Mouse (Mus musculus): ENCODE measurements around the gene Ttc17. TPM values are rescaled to one million over a fixed set of nuclear protein-coding genes. Genes with fewer than 3 reads are reported as not detected.

The Ttc17 gene
- polyA plus RNA-seq, 1 experiment from 2014 or later: 88.1 TPM

- H3K4me3 ChIP-seq (ENCODE audit: inconsistent target): peak overlapping the region; percentile 14; the same call in 1 of the 2 replicates
- WGBS (ENCODE audit: missing documents): 5% methylated on average over 15 of the region's 16 CpGs
- no peaks in the 10 kb centered on the region for H3K36me3 ChIP-seq (ENCODE audit: inconsistent target)
- H3K27ac ChIP-seq: 0 out of 2 replicates have a peak overlapping the region, but pooled peaks have one; percentile 8
- no peaks in the 10 kb centered on the region for H3K79me2 ChIP-seq (ENCODE audit: inconsistent target)
Measured at GRCm38 (mm10) chr2:94265221-94266191, 141.0 kb downstream of the Ttc17 start.

- H3K79me2 ChIP-seq (ENCODE audit: inconsistent target): no peaks in the 10 kb centered on the region
- H3K36me3 ChIP-seq (ENCODE audit: inconsistent target): no peaks in the 10 kb centered on the region
- 0 out of 2 replicates have a peak overlapping the region, but pooled peaks have one; percentile 8 for H3K27ac ChIP-seq
- WGBS (ENCODE audit: missing documents): 0% methylated on average over 10 of the region's 12 CpGs
- peak overlapping the region; percentile 14; the same call in 1 of the 2 replicates for H3K4me3 ChIP-seq (ENCODE audit: inconsistent target)
Measured at GRCm38 (mm10) chr2:94264631-94265098, 141.8 kb downstream of the Ttc17 start.

DNA sequence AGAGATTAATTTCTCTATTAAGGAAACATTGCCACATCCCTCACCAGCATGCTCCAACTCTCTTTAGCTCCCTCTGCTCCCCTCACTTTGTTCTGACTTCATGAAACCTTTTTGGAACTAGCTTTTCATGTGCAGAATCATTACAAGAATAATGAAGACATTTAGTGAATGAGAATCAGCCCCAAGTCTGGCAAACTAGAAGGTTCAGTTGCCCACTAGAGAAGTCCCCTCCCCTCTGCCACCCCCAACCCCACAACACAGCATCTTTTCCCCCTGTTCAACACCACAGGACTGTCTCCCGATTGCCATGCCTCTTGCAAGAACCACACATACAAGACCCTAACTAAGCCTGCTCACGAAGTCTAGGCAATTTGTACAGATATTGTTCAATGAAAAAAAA, 142.5 kb downstream of the Ttc17 start:
- H3K4me3 ChIP-seq (ENCODE audit: inconsistent target): no peak overlapping the region
- WGBS (ENCODE audit: missing documents): 0% methylated on average over 1 of the region's 2 CpGs
- H3K27ac ChIP-seq: no peak overlapping the region
- no peaks in the 10 kb centered on the region for H3K36me3 ChIP-seq (ENCODE audit: inconsistent target)
- no peaks in the 10 kb centered on the region for H3K79me2 ChIP-seq (ENCODE audit: inconsistent target)

DNA sequence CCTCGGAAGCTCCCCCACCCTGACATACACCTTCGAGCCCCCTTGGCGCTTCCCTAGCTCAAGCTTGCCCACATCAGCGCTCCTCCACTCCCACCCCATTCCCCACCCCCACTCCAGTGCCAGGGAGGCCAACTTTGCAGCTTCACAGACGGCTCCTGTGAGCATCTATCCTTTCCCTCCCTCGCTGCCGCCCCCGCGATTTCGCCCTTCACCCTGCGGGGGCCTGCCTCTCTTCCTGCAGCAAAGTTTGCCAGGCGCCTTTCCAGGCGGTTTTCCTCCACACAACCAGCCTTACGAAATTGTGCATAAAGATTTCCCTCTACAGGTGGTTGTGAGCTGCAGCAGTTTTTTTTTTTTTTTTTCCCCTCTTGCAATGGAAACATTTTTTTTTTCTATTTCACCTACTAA, 143.0 kb downstream of the Ttc17 start:
- Histone ChIP-seq H3K4me3 (ENCODE audit: inconsistent target) (no peak overlapping the region), H3K27ac (no peak overlapping the region), H3K79me2 (ENCODE audit: inconsistent target) (no peaks in the 10 kb centered on the region), H3K36me3 (ENCODE audit: inconsistent target) (no peaks in the 10 kb centered on the region)
- WGBS (ENCODE audit: missing documents): 2% methylated on average over 13 of the region's 14 CpGs

DNA sequence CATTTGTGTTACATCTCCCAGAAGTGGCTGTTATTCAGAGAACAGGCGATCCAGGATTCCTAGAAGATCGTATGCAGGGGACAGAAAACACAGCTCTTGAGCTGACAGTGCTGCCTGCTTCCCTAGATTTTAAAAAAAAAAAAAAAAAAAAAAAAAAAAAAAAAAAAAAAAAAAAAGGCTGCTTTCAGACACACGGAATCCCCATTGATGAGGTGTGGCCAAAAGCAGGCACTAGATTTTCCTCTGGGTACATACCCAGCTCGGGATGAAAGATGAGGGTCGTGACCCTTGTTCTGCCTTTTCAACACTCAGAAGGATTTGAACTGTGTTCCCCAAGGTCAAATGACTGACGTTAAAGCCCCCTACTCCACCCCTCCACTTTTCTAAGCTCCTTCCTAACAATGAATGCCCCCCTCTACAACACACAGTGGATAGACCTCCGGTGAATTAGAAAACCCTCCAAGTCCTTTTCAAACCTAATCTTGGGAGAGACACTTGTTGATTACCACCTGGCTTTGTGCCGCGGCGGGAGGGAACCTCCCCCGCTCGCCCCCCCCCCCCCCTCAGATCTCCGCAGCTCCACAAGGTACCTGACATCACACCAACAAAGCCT, 143.5 kb downstream of the Ttc17 start:
- no peak overlapping the region for H3K4me3 ChIP-seq (ENCODE audit: inconsistent target)
- no peak overlapping the region for H3K27ac ChIP-seq
- no peaks in the 10 kb centered on the region for H3K79me2 ChIP-seq (ENCODE audit: inconsistent target)
- H3K36me3 ChIP-seq (ENCODE audit: inconsistent target): no peaks in the 10 kb centered on the region
- WGBS (ENCODE audit: missing documents): 10% methylated on average over 9 of the region's 13 CpGs

DNA sequence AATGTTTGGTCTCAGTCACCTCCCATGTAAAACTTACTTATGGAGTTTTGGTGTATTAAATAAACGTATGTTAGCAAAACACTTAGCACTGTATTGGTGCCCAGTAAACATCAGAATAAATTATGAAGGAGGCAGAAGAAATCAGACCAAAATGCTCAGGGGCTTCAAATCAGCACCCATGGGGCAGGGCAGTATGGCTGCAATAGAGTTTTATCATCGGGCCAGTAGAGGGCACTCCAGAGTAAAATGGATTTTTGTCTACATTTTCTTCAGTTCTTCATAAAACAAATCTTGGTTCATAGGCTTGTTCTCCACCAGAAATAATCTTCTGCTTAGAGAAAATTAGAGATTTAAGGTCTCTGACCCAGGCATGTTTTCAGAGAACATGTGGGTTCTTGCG, 152.4 kb downstream of the Ttc17 start:
- Histone ChIP-seq H3K36me3 (ENCODE audit: inconsistent target) (no peaks in the 10 kb centered on the region), H3K27ac (no peak overlapping the region), H3K79me2 (ENCODE audit: inconsistent target) (no peaks in the 10 kb centered on the region), H3K4me3 (ENCODE audit: inconsistent target) (no peak overlapping the region)
- WGBS (ENCODE audit: missing documents): 39% methylated on average over 3 of the region's 3 CpGs

Other genes with a start within 250 kb of the Ttc17 start
- gene Hsd17b12, start 248.7 kb downstream of the Ttc17 start, polyA plus RNA-seq (2018): 99.8 to 289 TPM (median 134 TPM) in 3 replicates
- gene Api5, start 31.4 kb upstream of the Ttc17 start, polyA plus RNA-seq (2018): 50.1 to 89.8 TPM (median 61.2 TPM) in 3 replicates

Data from macrophage (primary cell).